Mouse (Mus musculus) CH12.LX (cell line): Measurements from ENCODE around the gene Olfr1226.
"Not testable (repeated sequence)": the region's sequence is repeated elsewhere in the genome, so short reads cannot be mapped to it uniquely, and the experiment has no call there.

Experiments
- CTCF ChIP-seq, 2 experiments: IDR thresholded peaks in 1 of 2; conservative IDR thresholded peaks in 1 of 2; 2 replicates each; pipeline ENCODE4 v1.5.1; 2011 to 2012; ENCODE audit warnings: low read depth in 2 of 2, low read length in 2 of 2, improper control_type of control experiment in 1 of 2, inconsistent platforms in 1 of 2, mild to moderate bottlenecking in 1 of 2, moderate library complexity in 1 of 2
- E2F4 ChIP-seq: IDR thresholded peaks from 2 replicates; pipeline ENCODE4 v1.6.1; 2011; ENCODE audit warnings: low read depth, low read length, improper control_type of control experiment; ENCODE audit not compliant: insufficient replicate concordance
- MAFK ChIP-seq: IDR thresholded peaks from 2 replicates; pipeline ENCODE4 v1.6.1; 2011; ENCODE audit warnings: low read length, improper control_type of control experiment; ENCODE audit not compliant: insufficient replicate concordance
- MAZ ChIP-seq: IDR thresholded peaks from 2 replicates; pipeline ENCODE4 v1.6.1; 2012; ENCODE audit warnings: low read depth, mild to moderate bottlenecking, inconsistent platforms, low read length, improper control_type of control experiment, moderate library complexity
- MEF2A ChIP-seq: IDR thresholded peaks from 2 replicates; pipeline ENCODE4 v1.6.1; 2014; ENCODE audit warnings: low read depth, mild to moderate bottlenecking, inconsistent platforms, low read length, improper control_type of control experiment, borderline replicate concordance
- NELFE ChIP-seq: IDR thresholded peaks from 2 replicates; pipeline ENCODE4 v1.6.1; 2011; ENCODE audit warnings: low read depth, low read length, improper control_type of control experiment
- POLR2A ChIP-seq: IDR thresholded peaks from 2 replicates; pipeline ENCODE4 v1.6.1; 2011; ENCODE audit warnings: low read depth, mild to moderate bottlenecking, improper control_type of control experiment, low read length
- POLR2AphosphoS2 ChIP-seq: IDR thresholded peaks from 2 replicates; pipeline ENCODE4 v1.6.1; 2011; ENCODE audit warnings: low read depth, low read length, improper control_type of control experiment
- TBP ChIP-seq: conservative IDR thresholded peaks from 2 replicates; pipeline ENCODE4 v1.6.1; 2011; ENCODE audit warnings: low read depth, low read length, improper control_type of control experiment
- TCF12 ChIP-seq: IDR thresholded peaks from 2 replicates; pipeline ENCODE4 v1.6.1; 2014; ENCODE audit warnings: low read depth, mild to moderate bottlenecking, inconsistent platforms, low read length, improper control_type of control experiment
- USF2 ChIP-seq: conservative IDR thresholded peaks from 2 replicates; pipeline ENCODE4 v1.6.1; 2011; ENCODE audit warnings: low read depth, low read length, improper control_type of control experiment
- ZKSCAN1 ChIP-seq: IDR thresholded peaks from 2 replicates; pipeline ENCODE4 v1.6.1; 2012; ENCODE audit warnings: low read depth, inconsistent platforms, low read length, improper control_type of control experiment, borderline replicate concordance
- ZMIZ1 ChIP-seq: IDR thresholded peaks from 2 replicates; pipeline ENCODE4 v1.6.1; 2012; ENCODE audit warnings: low read depth, mild to moderate bottlenecking, inconsistent platforms, low read length, improper control_type of control experiment

GRCm38 (mm10) chr2:89164711-89165110 lies 35.1 kb downstream of the Olfr1226 start:
- TF ChIP-seq POLR2AphosphoS2; POLR2A; CTCF (conservative IDR thresholded peaks at IDR 0.05 in 1 of 2, IDR thresholded peaks at IDR 0.05 in 1 of 2; ENCODE audit: low read depth in 2 of 2, low read length in 2 of 2); TBP; ZMIZ1; E2F4; MAFK; MAZ; USF2; NELFE; ZKSCAN1; TCF12; MEF2A: not testable (repeated sequence)
